In genomic region chr5:69663961-69664360, GRCm38 (mm10) we compare ENCODE assay signal across 15 mouse cellular contexts.
DNase-seq lines count a peak whose midpoint lies in the region.
"Had no signal": no experiment of that assay in that cellular context is flagged by ENCODE, and none has a peak within 500 bp of the region (broad histone marks: within the 10 kb centered on the region; RNA-seq: fewer than 3 reads in every experiment).

No protein-coding gene starts in this region.

- intact Hi-C loops in heart, postnatal 25 days (cut with DNase I): no loop called here

- DNase-seq in heart, adult 11 months: peak; percentile 92
- DNase-seq in heart, postnatal 25 days (ENCODE audit: low spot score): no peak
- DNase-seq in lung, postnatal 36 days: peak; percentile 0
- DNase-seq in lung, postnatal 14 days: no peak
- peak; percentile 4 for DNase-seq in heart, postnatal 4 days
- DNase-seq in right cerebral cortex, postnatal 10 days (ENCODE audit: low spot score in 2 of 2): no peak
- DNase-seq in embryo, embryonic 9.5 days (ENCODE audit: extremely low spot score): no peak
- DNase-seq: adrenal gland, adult 8-10 months; adrenal gland, postnatal 36 days; B cell, adult 2 months; cerebellum, adult 11 months; cerebellum, adult 8-10 months; cerebellum, postnatal 25 days; gastrocnemius, postnatal 10 days; kidney, adult 8-10 months had no signal

Comparison
In these comparisons a context has a peak if more than half of its experiments do, and no peak if none do; other contexts are left out.
1. DNase-seq: peak in heart, adult 11 months (single experiment), lung, postnatal 36 days (single experiment) and heart, postnatal 4 days (single experiment); none in heart, postnatal 25 days (single experiment), lung, postnatal 14 days (single experiment), right cerebral cortex, postnatal 10 days (0 of 2) and embryo, embryonic 9.5 days (single experiment).